Mouse (Mus musculus): Measurements from ENCODE around the gene Clptm1l.
A peak's percentile ranks its signal among the peaks of the same experiment; 100 is the strongest.

Clptm1l gene

GRCm38 (mm10) chr13:73603522-73604155 is at the start of gene Clptm1l:
Gene Clptm1l (plus strand): TSS chr13:73604006.
- DNase-seq, result peak; percentile 96

DNA sequence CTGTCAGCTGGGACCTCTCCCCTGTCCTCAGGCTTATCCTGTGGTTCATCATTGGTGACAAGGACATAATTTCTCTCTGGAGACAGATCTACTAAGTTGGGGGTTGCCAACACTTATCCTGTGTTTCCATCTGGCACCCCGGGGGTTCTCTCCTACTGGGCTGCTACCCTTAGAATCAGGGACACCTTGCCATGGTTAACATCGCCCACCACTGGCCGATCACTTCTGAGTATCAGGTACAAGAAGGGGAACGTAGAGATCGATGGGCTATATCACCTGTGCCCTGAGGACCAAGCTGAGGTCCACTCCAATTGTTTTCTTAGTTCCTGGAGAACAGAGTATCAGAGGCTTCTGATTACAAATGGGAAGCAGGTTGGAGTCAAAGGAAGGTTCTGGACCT is 39.6 kb upstream of the Clptm1l start:
- DNase-seq, result no peak

DNA sequence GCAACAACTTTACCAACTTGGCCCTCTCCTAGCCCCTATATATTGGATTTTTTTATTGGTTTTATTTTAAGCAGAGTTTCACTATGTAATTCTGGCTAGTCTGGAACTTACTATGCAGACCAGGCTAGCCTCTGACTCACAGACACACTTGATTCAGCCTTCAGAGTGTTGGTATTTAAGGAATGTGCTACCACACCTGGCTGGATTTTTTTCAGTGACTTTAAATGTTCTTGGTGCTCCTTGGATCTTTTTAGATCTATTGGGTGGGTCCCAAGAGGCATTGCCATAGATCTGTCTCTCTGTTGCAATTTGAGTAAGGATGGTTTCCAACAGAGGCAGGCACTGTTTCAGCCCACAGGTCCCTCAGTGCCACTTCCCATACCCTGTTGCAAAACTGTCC is 28.8 kb upstream of the Clptm1l start:
- DNase-seq, result no peak

DNA sequence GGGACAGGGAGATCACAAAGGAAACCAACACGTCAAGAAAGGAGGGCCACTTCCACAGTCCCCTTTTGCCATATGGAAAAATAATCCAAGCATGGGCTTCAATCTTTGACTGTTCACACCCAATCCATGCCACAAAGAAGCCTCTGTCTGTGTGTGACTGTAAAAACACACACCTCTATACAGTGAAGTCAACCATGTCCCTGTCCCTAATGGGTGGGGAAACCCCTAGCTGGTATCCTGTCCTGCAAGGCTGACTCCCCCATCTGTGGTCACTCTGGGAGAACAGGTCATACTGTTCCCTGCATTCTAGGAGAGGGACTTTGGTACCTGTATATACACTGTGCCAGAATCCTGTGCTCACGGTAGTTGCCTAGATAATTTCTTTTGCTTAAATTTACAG is 26.5 kb upstream of the Clptm1l start:
- DNase-seq, result no peak

DNA sequence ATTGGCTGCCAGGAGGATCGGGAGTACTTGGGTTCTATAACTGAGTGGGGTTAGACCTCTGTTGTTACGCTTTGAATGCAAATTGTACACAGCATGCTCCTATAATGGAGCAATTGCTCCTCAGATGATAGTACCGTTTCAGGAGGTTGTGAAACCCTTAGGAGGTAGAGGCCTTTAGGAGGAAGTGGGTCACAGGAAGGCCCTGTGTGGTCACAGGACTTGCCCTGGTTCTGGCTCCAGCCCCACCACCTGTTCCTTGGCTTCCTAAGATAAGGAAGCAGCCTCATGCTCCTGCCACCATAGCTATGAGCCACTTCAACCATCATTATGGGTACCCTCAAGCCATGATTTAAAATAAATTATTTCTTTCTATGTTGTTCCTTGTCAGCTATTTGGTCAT is 12.3 kb upstream of the Clptm1l start:
- no peak for DNase-seq

- DNase-seq, result no peak
Observed at GRCm38 (mm10) chr13:73592546-73592945, 11.3 kb upstream of the Clptm1l start.

DNA sequence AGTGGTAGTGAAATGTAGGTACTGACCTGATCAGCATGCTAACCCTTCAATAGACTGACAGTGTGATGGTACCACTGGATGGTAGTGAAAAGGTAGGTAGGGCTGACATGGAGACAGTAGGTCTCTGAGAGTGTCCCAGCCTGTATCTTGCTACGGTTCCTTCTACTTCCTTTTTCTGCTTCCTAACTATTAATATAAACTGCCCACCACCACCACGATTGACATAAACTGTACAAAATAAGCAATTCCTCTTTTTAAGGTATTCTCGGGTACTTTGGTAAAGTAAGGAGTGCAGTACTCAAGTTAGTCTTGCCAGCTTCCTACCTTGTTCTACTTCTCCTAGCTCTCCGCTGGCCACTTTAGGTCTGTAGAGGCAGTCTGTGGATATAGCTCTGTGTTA is 7.5 kb upstream of the Clptm1l start:
- DNase-seq, result no peak

DNA sequence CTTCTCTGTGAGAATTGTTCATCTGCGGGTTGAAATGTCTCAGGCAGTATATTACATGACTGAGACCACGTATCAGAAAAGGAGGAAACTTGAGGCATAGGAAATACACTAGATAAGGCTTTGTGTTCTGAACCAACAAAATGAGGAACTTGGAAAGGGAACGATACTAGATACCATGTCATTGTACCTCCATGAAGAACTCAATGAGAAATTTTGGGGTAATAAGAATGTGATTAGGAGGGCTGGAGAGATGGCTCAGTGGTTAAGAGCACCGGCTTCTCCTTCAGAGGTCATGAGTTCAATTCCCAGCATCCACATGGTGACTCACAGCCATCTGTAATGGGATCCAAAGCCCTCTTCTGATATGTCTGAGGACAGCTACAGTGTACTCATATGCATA is 3.6 kb upstream of the Clptm1l start:
- DNase-seq, result no peak

- DNase-seq, result peak in 1 of 2 experiments; percentile 5
Observed at GRCm38 (mm10) chr13:73603046-73603445, 760 bp upstream of the Clptm1l start.

DNA sequence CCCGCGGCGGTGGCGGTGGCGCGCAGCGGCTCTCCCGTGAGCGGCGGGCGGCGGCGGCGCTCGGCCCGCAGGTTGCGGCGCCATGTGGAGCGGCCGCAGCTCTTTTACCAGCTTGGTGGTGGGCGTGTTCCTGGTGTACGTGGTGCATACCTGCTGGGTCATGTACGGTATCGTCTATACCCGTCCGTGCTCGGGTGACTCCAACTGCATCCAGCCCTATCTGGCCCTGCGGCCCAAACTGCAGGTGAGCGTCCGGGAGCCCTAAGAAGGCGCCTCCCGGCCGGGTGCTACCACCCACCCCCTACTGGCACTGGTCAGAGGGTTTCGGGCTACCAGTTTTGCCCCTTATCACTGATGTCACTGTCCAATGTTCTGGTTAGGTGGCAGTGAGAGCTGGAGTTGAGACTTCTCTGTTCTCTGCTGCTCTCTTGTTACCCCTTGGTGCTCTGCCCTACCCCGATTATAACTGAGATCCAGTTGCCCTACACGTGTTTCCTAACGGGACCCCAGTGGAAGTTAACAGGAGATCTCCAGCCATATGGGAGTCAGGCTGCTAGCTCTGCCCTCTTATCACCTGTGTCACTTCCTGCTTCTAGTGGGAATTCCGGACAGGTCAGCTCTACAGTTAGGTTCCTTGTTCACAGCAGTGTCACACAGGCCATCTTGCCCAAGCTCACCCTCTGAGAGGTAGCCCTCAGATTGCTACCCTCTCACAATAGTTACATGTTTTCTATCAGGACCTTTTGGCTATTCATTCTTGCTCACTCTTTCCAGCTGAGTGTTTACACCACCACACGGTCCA is 551 bp downstream of the Clptm1l start:
- DNase-seq, result no peak

DNA sequence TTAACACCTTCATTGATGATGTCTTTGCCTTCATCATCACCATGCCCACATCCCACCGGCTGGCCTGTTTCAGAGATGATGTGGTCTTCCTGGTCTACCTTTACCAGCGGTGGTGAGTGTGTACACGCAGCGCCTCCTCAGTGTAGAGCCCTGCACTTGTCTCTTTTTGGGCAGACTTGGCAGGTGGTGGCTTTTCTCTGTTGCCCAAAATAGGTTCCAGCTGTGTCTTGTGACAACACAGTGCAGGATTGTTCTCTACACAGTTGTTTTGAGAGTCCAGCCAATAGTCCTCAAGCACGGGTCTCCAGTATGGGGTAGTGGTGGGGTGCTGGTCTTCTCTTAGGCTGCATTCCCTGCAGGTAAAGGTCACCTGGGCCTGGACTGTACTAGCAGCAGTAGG is 14.6 kb downstream of the Clptm1l start:
- no peak for DNase-seq

DNA sequence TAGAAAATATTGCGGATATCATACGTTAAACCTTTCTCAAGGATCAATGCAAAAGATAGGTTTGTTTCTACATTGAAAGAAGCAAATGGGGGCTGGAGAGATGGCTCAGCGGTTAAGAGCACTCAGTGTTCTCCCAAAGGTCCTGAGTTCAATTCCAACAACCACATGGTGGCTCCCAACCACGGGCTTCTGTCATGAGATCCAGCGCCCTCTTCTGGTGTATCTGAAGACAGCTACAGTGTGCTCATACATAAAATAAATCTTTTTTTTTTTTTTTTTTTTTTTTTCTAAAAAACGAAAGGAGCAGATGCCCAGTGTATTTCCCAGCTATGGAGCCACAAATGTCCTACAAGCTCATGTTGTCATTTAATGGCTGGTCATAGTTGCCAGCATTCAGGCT is 16.8 kb downstream of the Clptm1l start:
- peak; percentile 10 to 20 for DNase-seq

DNA sequence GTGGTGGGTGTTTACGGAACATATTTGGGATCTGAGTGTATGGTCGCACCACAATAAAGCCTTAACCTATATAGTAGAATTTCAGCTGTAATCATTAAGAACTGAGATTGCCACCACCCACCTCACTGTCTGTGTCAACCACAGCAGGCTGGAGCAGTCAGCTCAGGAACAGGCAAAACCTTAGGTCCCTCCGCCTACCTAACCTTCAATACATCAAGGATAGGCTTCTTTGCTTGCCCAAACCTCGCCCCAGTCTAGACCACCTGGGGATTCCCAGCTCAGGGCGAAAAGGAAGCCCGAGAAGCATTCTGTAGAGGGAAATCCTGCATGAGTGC is 22.6 kb downstream of the Clptm1l start:
- DNase-seq, result peak in 1 of 2 experiments; percentile 62

GRCm38 (mm10) chr13:73626745-73627549 is 23.1 kb downstream of the Clptm1l start, which contains the start of gene Tert:
Gene Tert (plus strand): TSS chr13:73626911.
- DNase-seq, result peak in 1 of 2 experiments; percentile 63

DNA sequence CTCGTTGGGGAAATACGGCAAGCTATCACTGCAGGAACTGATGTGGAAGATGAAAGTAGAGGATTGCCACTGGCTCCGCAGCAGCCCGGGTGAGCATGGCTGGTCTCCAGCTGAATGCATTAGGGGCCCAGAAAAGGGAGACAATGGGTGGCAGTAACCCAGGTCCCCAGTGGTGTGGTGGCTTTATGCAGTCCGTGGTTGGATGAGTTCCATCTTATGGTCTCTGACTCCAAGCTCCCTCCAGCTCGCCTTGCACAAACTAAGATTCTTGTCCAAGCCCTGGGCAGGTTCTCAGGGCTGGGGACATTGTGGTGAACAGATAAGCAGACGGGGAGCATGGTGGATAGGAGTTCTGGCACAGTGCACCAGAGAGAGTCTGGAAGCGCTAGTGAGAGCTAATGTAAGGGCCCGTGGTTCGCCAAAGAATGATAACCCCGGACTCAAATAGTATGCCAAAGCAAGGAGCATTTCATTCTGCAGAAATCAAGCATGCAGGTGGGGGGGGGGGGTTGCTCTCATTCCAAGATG is 24.8 kb downstream of the Clptm1l start:
- no peak for DNase-seq

GRCm38 (mm10) chr13:73631837-73632236 is 28.0 kb downstream of the Clptm1l start:
- DNase-seq, result no peak

DNA sequence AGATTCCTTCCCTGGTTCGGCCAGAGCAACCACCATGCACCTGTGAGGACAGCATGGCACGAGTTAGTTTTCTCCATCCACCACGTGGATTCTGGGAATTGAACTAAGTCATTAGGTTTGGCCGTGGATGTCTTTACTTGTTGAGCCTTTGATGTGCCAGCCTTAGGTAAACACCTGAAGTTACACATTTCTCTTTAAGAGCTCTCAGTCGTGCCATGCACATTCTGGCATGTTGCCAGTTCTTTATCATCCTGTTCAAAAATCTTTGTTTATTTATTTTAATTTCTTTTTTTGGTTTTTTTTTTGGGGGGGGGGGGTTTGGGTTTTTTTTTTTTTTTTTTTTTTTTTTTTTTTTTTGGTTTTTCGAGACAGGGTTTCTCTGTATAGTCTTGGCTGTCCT is 34.0 kb downstream of the Clptm1l start:
- no peak for DNase-seq

DNA sequence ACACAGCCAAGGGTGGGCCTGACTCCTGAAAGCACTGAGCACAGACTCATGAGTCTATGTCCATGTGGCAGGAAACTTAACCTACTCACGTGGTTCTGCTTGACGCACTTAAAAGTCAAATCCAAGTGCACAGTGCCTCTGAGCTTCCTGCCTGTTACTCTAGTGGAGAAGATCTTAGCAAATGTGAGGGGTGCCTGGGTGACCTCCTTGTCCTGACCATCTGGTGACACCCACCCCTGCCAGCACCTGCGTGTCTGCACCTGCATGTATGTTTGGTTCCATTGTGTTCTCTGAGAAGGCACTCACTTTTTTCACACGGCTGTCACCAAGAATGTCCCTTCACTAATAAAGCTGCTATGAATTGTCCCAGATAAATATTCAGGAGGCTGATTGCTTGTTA is 37.5 kb downstream of the Clptm1l start:
- no peak for DNase-seq

GRCm38 (mm10) chr13:73646397-73647087 is 42.7 kb downstream of the Clptm1l start:
- DNase-seq, result peak; percentile 42 to 46

GRCm38 (mm10) chr13:73653266-73653665 is 49.5 kb downstream of the Clptm1l start:
- DNase-seq, result no peak

DNA sequence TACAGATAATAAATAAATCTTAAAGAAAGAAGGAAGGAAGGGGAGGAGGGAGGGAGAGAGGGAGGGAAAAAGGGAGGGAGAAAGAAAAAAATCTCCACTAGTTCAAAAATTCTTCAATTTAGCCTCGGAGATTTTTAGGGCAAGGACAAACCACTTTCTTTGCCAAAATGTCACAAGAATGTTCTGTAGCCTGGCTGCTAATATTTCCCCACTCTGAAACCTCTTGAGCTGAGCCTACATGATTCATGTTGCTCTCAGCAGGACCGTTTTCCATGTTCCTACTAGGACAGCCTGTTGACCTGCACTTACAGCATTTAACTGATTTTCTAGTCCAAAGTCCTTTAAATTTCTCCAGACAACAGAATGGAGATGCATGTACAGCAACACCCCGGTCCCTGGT is 51.2 kb downstream of the Clptm1l start:
- DNase-seq, result no peak

DNA sequence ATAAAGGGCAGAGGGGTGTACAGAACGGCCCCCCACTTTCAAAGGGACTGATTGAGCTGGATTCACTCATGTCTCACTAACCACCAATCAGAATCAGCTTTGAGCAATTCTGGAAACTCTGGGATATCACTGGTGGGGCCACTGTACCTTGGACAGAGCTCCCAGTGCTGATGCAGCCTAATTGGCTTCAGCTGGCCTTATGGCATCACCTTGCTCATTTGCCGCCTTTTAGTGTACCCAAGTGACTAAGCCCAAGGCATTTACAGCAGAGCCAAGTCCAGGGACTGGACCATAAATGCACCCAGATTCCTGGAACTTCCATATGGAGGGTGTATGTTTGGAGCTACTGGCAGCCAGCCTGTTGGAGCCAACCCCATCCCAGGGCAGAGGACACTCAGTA is 55.1 kb downstream of the Clptm1l start:
- no peak for DNase-seq

GRCm38 (mm10) chr13:73660163-73660695 is 56.4 kb downstream of the Clptm1l start:
- no peak for DNase-seq
